Mouse (Mus musculus): ENCODE measurements at regions not wholly inside any gene's neighbourhood (a gene's known extent, or its start where the extent isn't known, plus 50 kb on each side); places are given as distances from the start of the nearest gene placed in this dataset.

- peak; percentile 26 for DNase-seq (ENCODE audit: low spot score)
Observed at GRCm38 (mm10) chr5:93328059-93328458, 61.0 kb downstream of the Ccng2 start.

- DNase-seq (ENCODE audit: low spot score), result no peak
Observed at GRCm38 (mm10) chr5:93330851-93331250, 63.8 kb downstream of the Ccng2 start.

- no peak for DNase-seq (ENCODE audit: low spot score)
Observed at GRCm38 (mm10) chr5:93353101-93353500, 86.0 kb downstream of the Ccng2 start.
